Mouse (Mus musculus): ENCODE results near the gene Gja1.
"Not testable (repeated sequence)": the region's sequence is repeated elsewhere in the genome, so short reads cannot be mapped to it uniquely, and the experiment has no call there.

Gja1 gene

GRCm38 (mm10) chr10:56377097-56377965 is at the start of gene Gja1:
Gja1 (plus strand) TSS chr10:56377330.
- DNase-seq (ENCODE audit: low spot score in 2 of 2): peak; percentile 75 to 83

- peak; percentile 42 to 55 for DNase-seq (ENCODE audit: low spot score in 2 of 2)
These were observed 38.2 kb upstream of the Gja1 start for GRCm38 (mm10) chr10:56338851-56339489.

GRCm38 (mm10) chr10:56360472-56360871 is 16.7 kb upstream of the Gja1 start:
- no peak for DNase-seq (ENCODE audit: low spot score in 2 of 2)

DNA sequence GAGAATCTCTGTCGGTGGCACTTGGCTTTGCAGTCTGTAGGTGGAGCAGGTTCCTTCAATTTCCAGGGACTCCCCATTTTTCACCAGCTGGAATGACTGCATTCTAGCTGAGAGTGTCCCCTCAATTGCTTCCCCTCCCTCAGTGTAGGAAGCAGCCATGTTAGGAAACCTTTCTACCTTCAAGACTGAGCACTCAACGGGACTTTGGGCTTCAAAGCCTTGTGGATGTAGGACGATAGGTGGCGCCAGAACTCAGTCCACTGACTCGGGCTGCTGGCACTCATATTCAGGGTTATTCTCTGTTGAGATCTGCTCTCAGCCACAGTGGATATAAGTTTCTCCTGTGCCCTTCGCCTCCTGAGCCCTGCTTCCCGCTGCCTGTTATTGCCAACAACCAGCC is 8.1 kb upstream of the Gja1 start:
- peak in 1 of 2 experiments; percentile 67 for DNase-seq (ENCODE audit: low spot score in 2 of 2)

DNA sequence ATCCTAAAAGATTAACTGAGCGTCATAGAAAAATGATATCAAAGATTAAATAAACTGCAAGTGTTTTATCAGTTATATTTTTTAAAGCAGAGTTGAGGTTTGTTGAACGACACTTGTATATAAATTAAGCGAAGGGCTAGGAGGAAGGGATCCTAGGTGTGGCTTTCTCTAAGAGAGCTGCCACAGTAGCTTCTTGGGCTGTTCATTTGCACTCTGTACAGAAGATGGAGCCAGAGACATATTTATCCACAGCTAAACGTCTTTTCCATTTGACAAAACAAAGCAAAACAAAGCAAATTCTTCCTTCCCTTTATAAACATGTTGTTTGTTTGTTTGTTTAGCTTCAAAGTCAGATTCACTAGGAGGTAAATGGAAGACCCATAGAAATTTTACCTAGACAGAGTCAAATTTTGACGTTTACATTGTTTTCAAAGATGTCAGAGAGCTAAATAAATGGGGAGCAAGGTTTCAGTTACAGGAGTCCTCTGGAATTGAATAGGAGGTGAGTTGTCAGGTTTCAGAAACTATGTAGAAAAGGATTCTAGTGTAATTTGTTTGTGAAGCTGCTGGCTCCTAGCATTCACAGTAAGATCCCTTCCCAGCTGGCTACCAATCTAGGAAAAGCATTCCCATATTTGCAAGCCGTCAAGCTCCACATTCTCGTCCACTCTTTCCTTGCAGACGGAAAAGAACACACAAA is 4.0 kb upstream of the Gja1 start:
- DNase-seq (ENCODE audit: low spot score in 2 of 2): no peak

- no peak for DNase-seq (ENCODE audit: low spot score in 2 of 2)
These were observed 3.0 kb upstream of the Gja1 start for GRCm38 (mm10) chr10:56374169-56374568.

DNA sequence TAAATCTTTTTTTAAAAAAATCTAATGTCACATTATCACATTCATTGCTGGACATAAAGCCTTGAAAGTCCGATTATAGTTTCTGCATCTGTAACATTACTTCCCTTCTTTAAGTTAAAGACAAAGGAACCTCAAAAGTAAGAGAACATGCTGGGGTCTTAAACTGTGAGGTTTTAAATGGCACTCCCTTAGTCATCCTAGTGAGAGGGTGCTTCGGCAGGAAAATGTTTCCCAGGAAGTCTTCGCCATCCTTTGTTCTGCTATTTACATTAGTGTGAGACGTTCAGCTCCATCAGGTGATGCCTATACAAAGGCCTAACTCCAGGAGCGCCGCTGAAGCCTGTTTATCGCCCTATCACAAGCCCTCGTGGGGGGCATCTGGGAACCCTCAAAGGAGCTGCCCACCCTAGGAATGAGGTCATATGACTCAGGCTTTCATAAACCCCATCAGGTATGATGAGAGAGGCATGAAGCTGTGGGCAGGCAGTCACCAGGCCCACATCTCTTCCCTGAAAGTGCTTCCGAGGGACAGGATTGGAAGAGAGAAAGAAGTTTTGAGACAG is 1.1 kb upstream of the Gja1 start:
- DNase-seq (ENCODE audit: low spot score in 2 of 2): no peak

DNA sequence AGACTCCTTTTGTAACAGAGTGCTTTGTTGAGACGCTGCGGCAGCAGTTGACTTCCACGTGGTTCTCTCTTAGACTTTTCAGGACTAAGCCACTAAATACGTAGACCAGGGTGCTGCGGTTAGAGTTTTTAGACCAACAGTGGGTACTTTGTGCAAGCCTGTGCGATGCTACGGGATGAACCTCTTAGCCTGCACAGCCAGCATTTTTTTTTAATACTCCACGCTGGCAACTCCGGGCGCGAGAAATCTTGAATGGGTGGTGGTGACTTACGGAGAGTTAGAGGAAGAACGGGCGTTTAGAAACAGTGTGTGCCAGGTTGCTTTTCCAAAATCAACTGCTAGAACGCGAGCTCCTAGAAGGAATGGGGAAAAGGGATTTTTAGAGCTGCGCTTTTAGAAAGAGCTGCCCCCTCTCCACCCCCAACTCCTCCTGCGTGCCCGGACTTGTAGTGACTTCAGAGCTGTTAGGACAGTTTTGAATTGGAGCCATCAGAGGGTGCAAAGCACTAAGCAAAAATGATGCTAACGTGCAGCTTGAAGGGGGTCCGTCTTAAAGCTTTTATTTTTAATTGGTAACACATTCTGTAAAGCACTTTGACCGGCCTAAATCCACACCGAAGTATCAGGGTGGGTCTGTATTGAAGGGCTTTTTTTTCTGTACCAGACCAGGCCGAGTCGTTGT is 977 bp downstream of the Gja1 start:
- no peak for DNase-seq (ENCODE audit: low spot score in 2 of 2)

- peak in 1 of 2 experiments; percentile 52 for DNase-seq (ENCODE audit: low spot score in 2 of 2)
These were observed 1.6 kb downstream of the Gja1 start for GRCm38 (mm10) chr10:56378648-56379254.

GRCm38 (mm10) chr10:56379720-56380119 is 2.6 kb downstream of the Gja1 start:
- DNase-seq (ENCODE audit: low spot score in 2 of 2): no peak

DNA sequence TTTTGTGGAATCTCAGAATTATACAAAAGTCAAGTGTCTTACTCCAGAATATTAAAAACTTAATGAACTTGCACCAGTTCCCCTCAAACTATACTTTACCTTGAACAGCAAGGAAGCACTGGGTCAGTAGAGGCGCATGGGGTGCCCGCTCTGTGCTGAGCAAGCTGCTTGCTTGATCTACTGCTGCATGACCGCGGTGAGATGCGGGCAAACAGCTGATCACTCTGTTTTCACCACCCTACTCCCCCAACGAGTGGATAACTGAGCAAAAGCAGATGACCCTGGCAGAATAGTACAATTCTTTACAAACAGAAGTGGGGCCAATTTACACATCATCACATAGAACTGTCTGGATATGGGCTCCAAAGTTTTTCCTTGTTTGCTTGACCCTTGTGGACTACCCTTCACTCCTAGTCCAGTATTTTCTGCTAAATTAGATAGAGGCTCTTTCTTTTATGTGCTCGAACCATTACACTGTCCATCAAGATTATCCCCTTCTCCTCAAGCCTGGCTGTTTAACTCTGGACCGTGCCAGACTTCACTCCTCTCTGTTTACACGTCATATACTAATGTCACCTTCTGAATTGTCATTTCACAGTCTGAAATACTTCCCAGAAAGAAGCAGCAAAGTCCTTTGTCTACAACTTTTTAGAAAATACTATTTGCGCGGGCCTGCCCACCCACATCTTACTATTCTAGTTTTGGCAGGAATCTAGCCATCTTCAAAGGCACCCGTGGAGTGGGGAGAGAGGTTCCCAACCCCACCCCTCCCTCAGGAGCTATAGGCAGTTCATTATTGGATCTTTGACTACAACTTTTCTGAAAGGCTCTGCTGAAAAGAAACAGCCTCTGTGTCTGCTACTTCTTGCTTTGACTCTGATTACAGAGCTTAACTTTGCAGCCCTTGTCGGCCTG is 8.3 kb downstream of the Gja1 start:
- DNase-seq (ENCODE audit: low spot score in 2 of 2): no peak

DNA sequence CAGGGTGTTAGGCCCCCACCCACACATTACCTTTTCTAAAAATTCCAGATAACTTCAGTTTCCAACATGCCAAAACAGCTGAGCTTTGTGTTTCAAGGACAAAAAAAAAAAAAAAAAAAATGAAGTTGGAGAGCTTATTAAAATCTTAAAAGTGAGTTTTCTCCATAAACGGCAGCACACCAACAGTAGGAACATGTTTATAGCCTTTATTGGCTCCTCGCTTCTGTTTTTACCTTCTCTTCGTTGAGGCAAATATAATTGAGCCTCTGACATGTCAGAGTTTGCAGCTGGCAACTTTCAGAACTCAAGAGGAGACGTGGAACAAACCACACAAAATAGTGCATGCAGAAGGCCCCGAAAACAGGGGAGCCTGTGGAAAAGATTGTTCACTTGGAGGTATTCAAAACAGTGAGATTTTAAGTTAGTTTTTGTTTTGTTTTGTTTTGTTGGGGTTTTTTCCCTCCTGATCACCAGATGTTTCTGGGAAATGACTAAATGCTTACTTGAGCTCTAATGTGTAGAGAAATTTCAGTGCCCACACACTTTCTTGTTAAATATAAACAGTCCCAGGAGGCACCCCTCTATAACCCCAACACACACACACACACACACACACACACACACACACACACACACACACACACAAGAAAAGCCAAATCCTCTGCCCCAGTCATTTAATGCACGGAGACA is 16.1 kb downstream of the Gja1 start:
- DNase-seq (ENCODE audit: low spot score in 2 of 2): no peak

GRCm38 (mm10) chr10:56393815-56394417 is 16.8 kb downstream of the Gja1 start:
- not testable (repeated sequence) for DNase-seq (ENCODE audit: low spot score in 2 of 2)

- no peak for DNase-seq (ENCODE audit: low spot score in 2 of 2)
These were observed 20.7 kb downstream of the Gja1 start for GRCm38 (mm10) chr10:56397875-56398274.

DNA sequence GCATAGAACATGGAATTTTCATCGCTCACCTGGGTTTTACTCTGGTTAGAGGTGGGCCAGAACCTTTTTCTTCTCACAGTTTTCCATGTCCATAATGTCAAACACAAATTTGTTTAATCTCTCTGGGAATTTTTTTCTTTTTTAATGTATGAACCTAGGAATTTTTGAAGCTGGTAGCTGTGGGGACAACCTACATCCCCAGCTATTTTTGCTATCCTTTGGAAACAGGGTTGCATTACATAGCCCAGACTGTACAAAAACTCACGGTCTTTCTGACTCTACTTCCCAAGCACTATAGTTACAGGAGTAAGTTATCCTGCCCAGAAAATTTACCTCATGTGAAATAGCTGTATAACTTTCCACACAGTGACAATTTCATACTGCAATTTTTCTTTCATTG is 21.2 kb downstream of the Gja1 start:
- no peak for DNase-seq (ENCODE audit: low spot score in 2 of 2)

DNA sequence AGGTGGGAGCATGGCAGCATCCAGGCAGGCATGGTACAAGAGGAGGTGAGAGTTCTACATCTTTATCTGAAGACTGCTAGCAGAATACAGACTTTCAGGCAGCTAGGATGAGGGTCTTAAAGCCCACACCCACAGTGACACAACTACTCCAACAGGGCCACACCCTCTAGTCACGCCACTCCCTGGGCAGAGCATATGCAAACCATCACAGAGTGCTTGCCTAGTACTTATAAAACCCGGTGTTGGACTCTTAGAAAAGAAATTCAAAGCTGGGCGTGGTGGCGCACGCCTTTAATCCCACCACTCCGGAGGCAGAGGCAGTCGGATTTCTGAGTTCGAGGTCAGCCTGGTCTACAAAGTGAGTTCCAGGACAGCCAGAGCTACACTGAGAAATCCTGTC is 24.3 kb downstream of the Gja1 start:
- not testable (repeated sequence) for DNase-seq (ENCODE audit: low spot score in 2 of 2)

DNA sequence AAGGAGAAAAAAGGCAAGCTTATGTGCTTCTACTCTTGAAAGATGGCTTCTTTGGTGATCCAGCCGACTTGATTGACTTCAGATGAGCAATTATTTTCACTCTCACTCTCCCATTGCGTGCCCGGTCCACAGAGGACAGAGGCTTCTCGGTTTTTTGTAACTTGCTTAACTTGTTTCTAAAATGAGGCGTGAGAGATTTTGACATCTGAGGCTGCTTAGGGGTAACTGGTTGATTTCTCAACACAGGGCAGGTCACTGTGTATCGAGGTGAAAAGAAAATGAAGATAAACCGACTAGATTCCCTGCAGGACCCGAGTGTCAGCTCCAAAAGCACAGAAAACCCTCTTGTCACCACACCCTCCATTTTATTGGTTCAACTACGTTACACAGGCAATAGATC is 28.8 kb downstream of the Gja1 start:
- DNase-seq (ENCODE audit: low spot score in 2 of 2): no peak

DNA sequence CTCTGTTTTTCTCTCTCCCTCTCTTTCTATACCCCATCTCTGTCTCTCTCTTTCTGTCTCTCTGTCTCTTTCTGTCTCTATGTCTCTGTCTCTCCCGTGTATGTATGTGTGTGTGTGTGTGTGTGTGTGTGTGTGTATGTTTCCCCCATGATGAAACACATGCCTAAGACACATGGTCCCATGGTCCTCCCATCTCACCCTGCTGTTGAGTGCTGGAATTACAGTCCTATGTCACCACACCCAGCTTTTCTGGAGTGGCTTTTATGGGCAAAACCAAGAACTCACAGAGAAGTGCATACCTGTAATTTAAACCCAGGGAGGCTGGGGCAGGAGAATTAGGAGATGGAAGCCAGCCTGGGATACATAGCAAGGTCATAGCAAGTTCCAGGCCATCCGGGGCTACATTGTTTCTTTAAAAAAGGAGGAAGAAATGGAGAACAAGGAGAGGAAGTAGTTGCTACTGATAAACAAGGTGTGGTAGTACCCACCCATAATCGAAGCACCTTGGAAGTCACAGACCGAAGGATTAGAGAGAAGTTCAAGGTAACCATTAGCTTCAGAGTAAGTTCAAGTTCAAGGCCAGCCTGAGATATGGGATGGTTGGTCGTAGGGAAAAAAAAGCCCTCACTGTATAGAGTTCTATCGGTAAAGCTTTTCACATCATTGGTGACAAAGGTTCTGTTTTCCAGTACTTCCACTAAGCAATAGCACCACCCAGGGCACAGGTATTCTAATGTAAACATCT is 29.4 kb downstream of the Gja1 start:
- DNase-seq (ENCODE audit: low spot score in 2 of 2): no peak

All from heart, adult 9 months (tissue).